Mouse (Mus musculus) forebrain, embryonic 11.5 days (tissue): ENCODE measurements around the gene Trpm6. TPM values are rescaled to one million over a fixed set of nuclear protein-coding genes. Genes with fewer than 3 reads are reported as not detected.

Experiments
- ATAC-seq: fragments of 200-750 bp; cut with Nextera tagmentation; replicated peaks from 2 replicates; pipeline ENCODE4 v1.8.0; 2017; ENCODE audit warnings: moderate TSS enrichment; ENCODE audit not compliant: low FRiP score
- DNase-seq: peaks from one replicate; pipeline ENCODE4 v3.0.0-alpha.2; 2017; ENCODE audit warnings: low spot score
- H3K27ac ChIP-seq: fragments of 300-500 bp; sonication (generic); 2 replicates; pipeline ENCODE4 v1.5.1; 2014; ENCODE audit warnings: low read depth, low read length
- H3K27me3 ChIP-seq: fragments of 300-500 bp; sonication (generic); 2 replicates; pipeline ENCODE4 v1.6.1; 2014; ENCODE audit warnings: mild to moderate bottlenecking, low read length, mixed read lengths; ENCODE audit not compliant: control insufficient read depth, insufficient read depth
- H3K36me3 ChIP-seq: fragments of 300-500 bp; sonication (generic); 2 replicates; pipeline ENCODE4 v1.6.1; 2014; ENCODE audit warnings: mild to moderate bottlenecking, low read length, moderate library complexity, mixed read lengths; ENCODE audit not compliant: control insufficient read depth, insufficient read depth
- H3K4me1 ChIP-seq: fragments of 300-500 bp; sonication (generic); replicated peaks from 2 replicates; pipeline ENCODE4 v1.6.1; 2014; ENCODE audit warnings: low read length, mixed read lengths; ENCODE audit not compliant: control insufficient read depth, insufficient read depth
- H3K4me2 ChIP-seq: fragments of 300-500 bp; sonication (generic); 2 replicates; pipeline ENCODE4 v1.6.1; 2014; ENCODE audit warnings: low read depth, mild to moderate bottlenecking, low read length, moderate library complexity, mixed read lengths; ENCODE audit not compliant: severe bottlenecking
- H3K4me3 ChIP-seq: fragments of 300-500 bp; sonication (generic); 2 replicates; pipeline ENCODE4 v1.5.1; 2014; ENCODE audit warnings: low read depth, low read length
- H3K9ac ChIP-seq: fragments of 300-500 bp; sonication (generic); 2 replicates; pipeline ENCODE4 v1.6.1; 2014; ENCODE audit warnings: low read length
- H3K9me3 ChIP-seq: fragments of 300-500 bp; sonication (generic); 2 replicates; pipeline ENCODE4 v1.6.1; 2016; ENCODE audit warnings: low read length, mixed read lengths; ENCODE audit not compliant: control insufficient read depth
- WGBS: fragments of 180-500 bp; shearing (Covaris S2); extraction: QIAGEN DNeasy Blood & Tissue Kit; methylation state at CpG from one replicate; pipeline ENCODE4 v1.1.7; 2014; 5-methylcytosine and 5-hydroxymethylcytosine counted together
- polyA plus RNA-seq: library from polyadenylated mRNA; unstranded; fragments of >200 nt; fragmentation: Nextera tagmentation; extraction: Ambion mirVana; gene quantifications from 2 replicates; pipeline ENCODE4 v1.2.1, GENCODE M21; 2014

Gene Trpm6
- polyA plus RNA-seq, 1 experiment from 2014 or later: 0.35 TPM

- Histone ChIP-seq H3K9me3 (no peaks in the 10 kb centered on the region), H3K9ac (peak overlapping the region; percentile 9), H3K27me3 (no peaks in the 10 kb centered on the region), H3K4me3 (peak overlapping the region; percentile 21; the same call in 1 of the 2 replicates), H3K36me3 (no peaks in the 10 kb centered on the region), H3K27ac (peak overlapping the region; percentile 32), H3K4me2 (peak overlapping the region; percentile 53), H3K4me1 (peaks cover 7% of the 10 kb centered on the region)
- 8% methylated on average over 11 of the region's 11 CpGs for WGBS
- DNase-seq: peak; percentile 67
- ATAC-seq: peak; percentile 67
These were observed 139.4 kb downstream of the Trpm6 start for GRCm38 (mm10) chr19:18889117-18889627.

- H3K27ac ChIP-seq: peak overlapping the region; percentile 32
- DNase-seq (no peak), ATAC-seq (no peak)
- 72% methylated on average over 1 of the region's 1 CpGs for WGBS
- H3K36me3 ChIP-seq: no peaks in the 10 kb centered on the region
- peaks cover 7% of the 10 kb centered on the region for H3K4me1 ChIP-seq
- H3K9me3 ChIP-seq: no peaks in the 10 kb centered on the region
- H3K4me3 ChIP-seq: no peak overlapping the region
- H3K27me3 ChIP-seq: no peaks in the 10 kb centered on the region
- peak overlapping the region; percentile 53 for H3K4me2 ChIP-seq
- peak overlapping the region; percentile 9; the same call in 1 of the 2 replicates for H3K9ac ChIP-seq
These were observed 139.8 kb downstream of the Trpm6 start for GRCm38 (mm10) chr19:18889632-18890031.

GRCm38 (mm10) chr19:18890216-18890615 lies 140.4 kb downstream of the Trpm6 start:
- H3K27ac ChIP-seq: no peak overlapping the region
- no peaks in the 10 kb centered on the region for H3K9me3 ChIP-seq
- DNase-seq: no peak
- H3K4me2 ChIP-seq: no peak overlapping the region
- H3K27me3 ChIP-seq: no peaks in the 10 kb centered on the region
- WGBS: 74% methylated on average over 4 of the region's 4 CpGs
- 0 out of 2 replicates have a peak, but pooled peaks have one; percentile 38 for ATAC-seq
- H3K36me3 ChIP-seq: no peaks in the 10 kb centered on the region
- H3K9ac ChIP-seq: no peak overlapping the region
- no peak overlapping the region for H3K4me3 ChIP-seq
- H3K4me1 ChIP-seq: peaks cover 7% of the 10 kb centered on the region

- Histone ChIP-seq H3K4me1 (no peaks in the 10 kb centered on the region), H3K27ac (no peak overlapping the region), H3K4me2 (no peak overlapping the region), H3K9ac (no peak overlapping the region), H3K27me3 (no peaks in the 10 kb centered on the region), H3K9me3 (no peaks in the 10 kb centered on the region), H3K36me3 (no peaks in the 10 kb centered on the region), H3K4me3 (no peak overlapping the region)
- DNase-seq (no peak), ATAC-seq (0 out of 2 replicates have a peak, but pooled peaks have one; percentile 44)
These were observed 148.5 kb downstream of the Trpm6 start for GRCm38 (mm10) chr19:18898238-18898637.

GRCm38 (mm10) chr19:18902041-18902693 lies 152.4 kb downstream of the Trpm6 start:
- Histone ChIP-seq H3K27me3 (no peaks in the 10 kb centered on the region), H3K27ac (no peak overlapping the region), H3K9ac (no peak overlapping the region), H3K9me3 (no peaks in the 10 kb centered on the region), H3K4me1 (no peaks in the 10 kb centered on the region), H3K36me3 (no peaks in the 10 kb centered on the region), H3K4me3 (no peak overlapping the region), H3K4me2 (no peak overlapping the region)
- DNase-seq: no peak
- ATAC-seq: no peak
- WGBS: 67% methylated on average over 15 of the region's 15 CpGs

- H3K9me3 ChIP-seq: no peaks in the 10 kb centered on the region
- 85% methylated on average over 6 of the region's 6 CpGs for WGBS
- ATAC-seq: no peak
These were observed 152.9 kb downstream of the Trpm6 start for GRCm38 (mm10) chr19:18902694-18903067.

GRCm38 (mm10) chr19:18905511-18905910 lies 155.7 kb downstream of the Trpm6 start:
- no peaks in the 10 kb centered on the region for H3K4me1 ChIP-seq
- ATAC-seq: no peak

More at GRCm38 (mm10) chr19:18902694-18903067, 152.9 kb downstream of the Trpm6 start:
- no peak overlapping the region for H3K4me2 ChIP-seq
- H3K27ac ChIP-seq: no peak overlapping the region
- no peaks in the 10 kb centered on the region for H3K4me1 ChIP-seq
- H3K4me3 ChIP-seq: no peak overlapping the region
- no peak overlapping the region for H3K9ac ChIP-seq
- no peak for DNase-seq
- no peaks in the 10 kb centered on the region for H3K36me3 ChIP-seq
- H3K27me3 ChIP-seq: no peaks in the 10 kb centered on the region

GRCm38 (mm10) chr19:18909641-18910040 lies 159.9 kb downstream of the Trpm6 start:
- H3K4me1 ChIP-seq: no peaks in the 10 kb centered on the region
- H3K36me3 ChIP-seq: no peaks in the 10 kb centered on the region
- no peak overlapping the region for H3K27ac ChIP-seq
- H3K27me3 ChIP-seq: no peaks in the 10 kb centered on the region
- 90% methylated on average over 3 of the region's 3 CpGs for WGBS
- no peak overlapping the region for H3K9ac ChIP-seq
- ATAC-seq: no peak
- H3K9me3 ChIP-seq: no peaks in the 10 kb centered on the region
- no peak overlapping the region for H3K4me3 ChIP-seq
- DNase-seq: no peak
- no peak overlapping the region for H3K4me2 ChIP-seq

More at GRCm38 (mm10) chr19:18905511-18905910, 155.7 kb downstream of the Trpm6 start:
- no peak overlapping the region for H3K9ac ChIP-seq
- H3K9me3 ChIP-seq: no peaks in the 10 kb centered on the region
- H3K4me3 ChIP-seq: no peak overlapping the region
- H3K36me3 ChIP-seq: no peaks in the 10 kb centered on the region
- H3K27ac ChIP-seq: no peak overlapping the region
- no peaks in the 10 kb centered on the region for H3K27me3 ChIP-seq
- H3K4me2 ChIP-seq: no peak overlapping the region
- 82% methylated on average over 3 of the region's 3 CpGs for WGBS
- DNase-seq: no peak
